21 mouse cellular contexts compared by ENCODE assay signal in genomic region chr9:77719675-77720074, GRCm38 (mm10).
"Had no signal": no experiment of that assay in that cellular context is flagged by ENCODE, and none has a peak within 500 bp of the region (broad histone marks: within the 10 kb centered on the region; RNA-seq: fewer than 3 reads in every experiment).

No protein-coding gene starts in this region.

- H3K27me3 ChIP-seq: liver, embryonic 13.5 days; liver, embryonic 15.5 days; lung, embryonic 15.5 days; midbrain, embryonic 12.5 days; neural tube, embryonic 13.5 days; neural tube, embryonic 15.5 days had no signal

- H3K9ac ChIP-seq: liver, embryonic 13.5 days; liver, embryonic 15.5 days; lung, embryonic 15.5 days; midbrain, embryonic 12.5 days; neural tube, embryonic 13.5 days; neural tube, embryonic 15.5 days had no signal

- ATAC-seq: midbrain, embryonic 16.5 days had no signal

- H3K4me3 ChIP-seq: liver, embryonic 13.5 days; liver, embryonic 15.5 days; lung, embryonic 15.5 days; midbrain, embryonic 10.5 days; midbrain, embryonic 12.5 days; myocyte; neural tube, embryonic 13.5 days; neural tube, embryonic 15.5 days had no signal

- DNase-seq: liver, embryonic 13.5 days; lung, adult 2 months; lung, postnatal 14 days; lung, postnatal 4 days; midbrain, embryonic 14.5 days; retina, postnatal 1 day; right cerebral cortex, adult 18-20 months; right cerebral cortex, postnatal 25 days; right cerebral cortex, postnatal 4 days; spleen, adult 18-20 months; thymus, adult 18-20 months; thymus, postnatal 14 days; thymus, postnatal 36 days had no signal

- H3K27ac ChIP-seq: liver, embryonic 13.5 days; liver, embryonic 15.5 days; lung, embryonic 15.5 days; midbrain, embryonic 10.5 days; midbrain, embryonic 12.5 days; neural tube, embryonic 13.5 days; neural tube, embryonic 15.5 days had no signal

- H3K4me2 ChIP-seq: liver, embryonic 13.5 days; liver, embryonic 15.5 days; lung, embryonic 15.5 days; midbrain, embryonic 12.5 days; neural tube, embryonic 13.5 days; neural tube, embryonic 15.5 days had no signal

- H3K9me3 ChIP-seq: liver, embryonic 13.5 days; liver, embryonic 15.5 days; lung, embryonic 15.5 days; midbrain, embryonic 10.5 days; midbrain, embryonic 12.5 days; neural tube, embryonic 13.5 days; neural tube, embryonic 15.5 days had no signal

- H3K4me1 ChIP-seq: midbrain, embryonic 10.5 days; midbrain, embryonic 12.5 days; neural tube, embryonic 13.5 days; neural tube, embryonic 15.5 days had no signal

- H3K36me3 ChIP-seq: liver, embryonic 13.5 days; liver, embryonic 15.5 days; lung, embryonic 15.5 days; midbrain, embryonic 10.5 days; midbrain, embryonic 12.5 days; neural tube, embryonic 13.5 days; neural tube, embryonic 15.5 days had no signal
